Mouse (Mus musculus) bone marrow macrophage, adult 2 months (primary cell): Measurements from ENCODE around the gene Olfr1358.

Experiments used
- CTCF ChIP-seq: IDR thresholded peaks from 2 replicates; pipeline ENCODE4 v1.5.1; 2012; ENCODE audit warnings: low read depth, mild to moderate bottlenecking, low read length, moderate library complexity
- POLR2A ChIP-seq: IDR thresholded peaks from 2 replicates; pipeline ENCODE4 v1.6.1; 2012; ENCODE audit warnings: mild to moderate bottlenecking, low read depth, low read length, borderline replicate concordance

GRCm38 (mm10) chr10:78481928-78482499 lies 35.2 kb upstream of the Olfr1358 start:
- no peak for TF ChIP-seq CTCF
- TF ChIP-seq POLR2A, result no peak
